Mouse (Mus musculus) T-cell, adult 2 months (primary cell): ENCODE results near the gene Tpp1.
A peak's percentile ranks its signal among the peaks of the same experiment; 100 is the strongest.
"Not testable (repeated sequence)": the region's sequence is repeated elsewhere in the genome, so short reads cannot be mapped to it uniquely, and the experiment has no call there.

Experiments used
- DNase-seq: peaks from one replicate; pipeline ENCODE4 v3.0.0; 2022; ENCODE audit warnings: low spot score

The Tpp1 gene

GRCm38 (mm10) chr7:105761813-105762484 lies 9.9 kb upstream of the Tpp1 start:
- DNase-seq = no peak

GRCm38 (mm10) chr7:105753281-105753680 lies 1.2 kb upstream of the Tpp1 start:
- DNase-seq = no peak

- DNase-seq = no peak
These were observed 681 bp upstream of the Tpp1 start for GRCm38 (mm10) chr7:105752716-105753115.

GRCm38 (mm10) chr7:105747776-105748175 lies 4.3 kb downstream of the Tpp1 start:
- no peak for DNase-seq

- DNase-seq = peak; percentile 94
These were observed 8.0 kb downstream of the Tpp1 start, which contains the start of gene Taf10 for GRCm38 (mm10) chr7:105743926-105744590. TSS of gene Taf10 (minus strand) at chr7:105744361.

- not testable (repeated sequence) for DNase-seq
These were observed 8.6 kb downstream of the Tpp1 start for GRCm38 (mm10) chr7:105743246-105743925.

GRCm38 (mm10) chr7:105742539-105743215 lies 9.4 kb downstream of the Tpp1 start:
- DNase-seq = not testable (repeated sequence)

GRCm38 (mm10) chr7:105741978-105742377 lies 10.1 kb downstream of the Tpp1 start:
- DNase-seq = no peak

- DNase-seq = no peak
These were observed 11.2 kb downstream of the Tpp1 start for GRCm38 (mm10) chr7:105740851-105741250.

GRCm38 (mm10) chr7:105740089-105740795 lies 11.8 kb downstream of the Tpp1 start:
- DNase-seq = no peak

GRCm38 (mm10) chr7:105738948-105739347 lies 13.1 kb downstream of the Tpp1 start:
- DNase-seq = no peak

- no peak for DNase-seq
These were observed 13.7 kb downstream of the Tpp1 start for GRCm38 (mm10) chr7:105738286-105738685.

- no peak for DNase-seq
These were observed 14.4 kb downstream of the Tpp1 start for GRCm38 (mm10) chr7:105737648-105738047.

GRCm38 (mm10) chr7:105736911-105737521 lies 15.0 kb downstream of the Tpp1 start, which contains the start of gene Rrp8:
TSS of gene Rrp8 (minus strand) at chr7:105737385.
- peak; percentile 29 for DNase-seq

GRCm38 (mm10) chr7:105736264-105736901 lies 15.7 kb downstream of the Tpp1 start, which contains the start of gene Ilk:
TSS of gene Ilk (plus strand) at chr7:105736592.
- DNase-seq = peak; percentile 84

GRCm38 (mm10) chr7:105735464-105735863 lies 16.6 kb downstream of the Tpp1 start:
- DNase-seq = not testable (repeated sequence)

- no peak for DNase-seq
These were observed 17.2 kb downstream of the Tpp1 start for GRCm38 (mm10) chr7:105734826-105735225.

GRCm38 (mm10) chr7:105733836-105734235 lies 18.2 kb downstream of the Tpp1 start:
- DNase-seq = no peak

GRCm38 (mm10) chr7:105728701-105729428 lies 23.2 kb downstream of the Tpp1 start:
- DNase-seq = no peak

GRCm38 (mm10) chr7:105726980-105727325 lies 25.1 kb downstream of the Tpp1 start:
- DNase-seq = no peak
